Mouse (Mus musculus) adrenal gland, adult 18-20 months (tissue): ENCODE data around the gene Mmrn2. TPM values are rescaled to one million over a fixed set of nuclear protein-coding genes. Genes with fewer than 3 reads are reported as not detected.

ENCODE experiments used
- DNase-seq, 2 experiments: peaks; one replicate each; pipeline ENCODE4 v3.0.0; 2021 to 2022; ENCODE audit warnings: low spot score in 2 of 2
- long read RNA-seq, 2 experiments: library from polyadenylated mRNA; stranded (forward); transcript quantifications; one replicate each; pipeline ENCODE4 v2.0.0; 2021
- total RNA-seq, 2 experiments: library from RNA; stranded (reverse); gene quantifications; 1 replicate in 1 of 2; 2 replicates in 1 of 2; pipeline ENCODE4 v1.2.3; 2021

Gene Mmrn2
- 10 to 100 TPM; 24.0 to 28.0 TPM for total RNA-seq
- long read RNA-seq, experiment 1, transcript Mmrn2-201 (7 exons, 3,974 nt) = major isoform, 23 of 30 reads
- long read RNA-seq, experiment 1, partial matches to known transcripts = 5 of 30 reads
- long read RNA-seq, experiment 1, other reads (novel, unspliced or antisense) = 2 of 30 reads
- long read RNA-seq, experiment 2, transcript Mmrn2-201 (7 exons, 3,974 nt) = major isoform, 39 of 53 reads
- long read RNA-seq, experiment 2, partial matches to known transcripts = 12 of 53 reads
- long read RNA-seq, experiment 2, other reads (novel, unspliced or antisense) = 2 of 53 reads

- no peak for DNase-seq
Observed at GRCm38 (mm10) chr14:34375415-34375904, at the start of gene Mmrn2. Gene Mmrn2, plus strand, starts transcription at chr14:34375465.

GRCm38 (mm10) chr14:34326606-34327005, 48.7 kb upstream of the Mmrn2 start:
- DNase-seq = no peak

GRCm38 (mm10) chr14:34327618-34328017, 47.6 kb upstream of the Mmrn2 start:
- no peak for DNase-seq

GRCm38 (mm10) chr14:34330657-34331158, 44.6 kb upstream of the Mmrn2 start:
- DNase-seq = no peak

- DNase-seq = no peak
Observed at GRCm38 (mm10) chr14:34331886-34332285, 43.4 kb upstream of the Mmrn2 start.

GRCm38 (mm10) chr14:34332476-34332875, 42.8 kb upstream of the Mmrn2 start:
- DNase-seq = no peak

GRCm38 (mm10) chr14:34339446-34339845, 35.8 kb upstream of the Mmrn2 start:
- DNase-seq = no peak

- no peak for DNase-seq
Observed at GRCm38 (mm10) chr14:34341993-34342392, 33.3 kb upstream of the Mmrn2 start.

- no peak for DNase-seq
Observed at GRCm38 (mm10) chr14:34343078-34343477, 32.2 kb upstream of the Mmrn2 start.

- no peak for DNase-seq
Observed at GRCm38 (mm10) chr14:34344361-34344760, 30.9 kb upstream of the Mmrn2 start.

GRCm38 (mm10) chr14:34345771-34346566, 29.3 kb upstream of the Mmrn2 start:
- DNase-seq = no peak

GRCm38 (mm10) chr14:34347084-34347483, 28.2 kb upstream of the Mmrn2 start:
- no peak for DNase-seq

GRCm38 (mm10) chr14:34348301-34348700, 27.0 kb upstream of the Mmrn2 start:
- DNase-seq = no peak

- DNase-seq = no peak
Observed at GRCm38 (mm10) chr14:34349007-34349406, 26.3 kb upstream of the Mmrn2 start.

GRCm38 (mm10) chr14:34351660-34352059, 23.6 kb upstream of the Mmrn2 start:
- DNase-seq = no peak

GRCm38 (mm10) chr14:34352523-34352922, 22.7 kb upstream of the Mmrn2 start:
- no peak for DNase-seq

- no peak for DNase-seq
Observed at GRCm38 (mm10) chr14:34353326-34353725, 21.9 kb upstream of the Mmrn2 start.

- no peak for DNase-seq
Observed at GRCm38 (mm10) chr14:34354456-34354855, 20.8 kb upstream of the Mmrn2 start.

GRCm38 (mm10) chr14:34355301-34355700, 20.0 kb upstream of the Mmrn2 start, which contains the start of gene Fam25c:
Gene Fam25c, minus strand, starts transcription at chr14:34355433.
- no peak for DNase-seq

GRCm38 (mm10) chr14:34357671-34358455, 17.4 kb upstream of the Mmrn2 start:
- DNase-seq = no peak

GRCm38 (mm10) chr14:34359676-34360244, 15.5 kb upstream of the Mmrn2 start:
- no peak for DNase-seq
